Mouse (Mus musculus) ES-CJ7 (cell line): ENCODE results near the gene Olfr1006.
"Not testable (repeated sequence)": the region's sequence is repeated elsewhere in the genome, so short reads cannot be mapped to it uniquely, and the experiment has no call there.

Experiments used
- DNase-seq: peaks from one replicate; pipeline ENCODE4 v3.0.0; 2011; ENCODE audit warnings: low read depth, low spot score

The Olfr1006 gene

GRCm38 (mm10) chr2:85678667-85679066 is at the start of gene Olfr1006:
Gene Olfr1006 (minus strand): TSS chr2:85678767.
- DNase-seq = no peak

DNA sequence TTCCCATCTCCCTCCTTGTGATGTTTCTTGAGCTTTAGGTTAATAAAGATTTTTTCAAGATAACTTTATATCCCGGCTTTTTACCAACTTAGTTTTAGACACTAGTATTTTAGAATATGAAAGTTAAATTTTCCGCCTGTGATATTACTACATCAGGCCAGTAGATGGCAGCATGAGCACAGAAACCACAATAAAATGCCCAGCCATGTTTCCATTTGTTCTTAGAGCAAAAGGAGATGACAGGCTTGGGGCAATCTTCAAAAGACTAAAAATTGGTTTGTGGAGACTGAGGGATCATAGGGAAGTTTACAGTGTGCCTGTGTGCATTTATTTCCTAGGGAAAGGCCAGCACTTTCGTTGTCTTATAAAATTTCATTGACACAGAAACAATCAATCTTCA is 47.2 kb upstream of the Olfr1006 start:
- DNase-seq = peak; percentile 17

- no peak for DNase-seq
Measured at GRCm38 (mm10) chr2:85715119-85715518, 36.6 kb upstream of the Olfr1006 start, which contains the start of gene Olfr1009. Gene Olfr1009 (plus strand): TSS chr2:85715419.

GRCm38 (mm10) chr2:85711159-85711558 is 32.6 kb upstream of the Olfr1006 start:
- DNase-seq = no peak

DNA sequence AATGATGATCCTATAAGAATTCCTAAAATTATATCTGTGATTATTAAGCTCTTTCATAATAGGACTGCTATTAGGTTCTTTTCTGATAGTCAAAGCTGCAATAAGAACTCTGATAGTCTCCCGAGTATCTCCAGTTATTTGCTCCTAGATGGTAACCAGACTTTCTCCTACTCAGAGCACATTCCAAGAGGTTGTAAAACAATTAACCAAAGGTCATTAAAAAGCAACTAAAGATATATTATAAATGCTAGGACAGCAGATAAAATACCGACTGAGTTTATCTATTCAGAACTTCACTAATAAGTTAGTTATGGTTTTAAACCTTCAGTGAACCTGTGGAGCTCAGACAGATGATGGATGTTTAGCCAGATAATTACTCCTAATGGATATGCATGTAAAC is 32.1 kb upstream of the Olfr1006 start:
- DNase-seq = not testable (repeated sequence)

- no peak for DNase-seq
Measured at GRCm38 (mm10) chr2:85689131-85689530, 10.6 kb upstream of the Olfr1006 start, which contains the start of gene Olfr1008. Gene Olfr1008 (plus strand): TSS chr2:85689431.

DNA sequence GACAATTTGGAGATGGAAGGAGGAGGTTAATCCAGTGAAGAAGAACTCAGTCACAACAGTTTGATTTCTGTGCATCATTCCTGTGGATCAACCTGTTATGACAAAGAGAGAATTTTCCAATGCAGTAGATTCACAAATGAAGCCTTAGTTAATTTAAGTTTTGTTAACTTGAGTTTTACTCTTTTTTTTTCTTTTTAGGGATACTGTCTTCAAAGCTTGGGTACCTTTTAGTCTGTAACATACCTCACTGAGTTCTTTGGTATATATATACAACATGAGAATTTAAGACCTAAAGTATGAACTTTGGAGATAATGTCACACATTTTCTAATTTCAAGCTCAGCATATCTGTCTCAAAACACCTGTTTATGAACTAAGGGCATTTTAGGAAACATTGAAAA is 14.2 kb downstream of the Olfr1006 start, which contains the start of gene Olfr154:
Gene Olfr154 (minus strand): TSS at position 101 of the 400 bp plus-strand sequence.
- DNase-seq = not testable (repeated sequence)

DNA sequence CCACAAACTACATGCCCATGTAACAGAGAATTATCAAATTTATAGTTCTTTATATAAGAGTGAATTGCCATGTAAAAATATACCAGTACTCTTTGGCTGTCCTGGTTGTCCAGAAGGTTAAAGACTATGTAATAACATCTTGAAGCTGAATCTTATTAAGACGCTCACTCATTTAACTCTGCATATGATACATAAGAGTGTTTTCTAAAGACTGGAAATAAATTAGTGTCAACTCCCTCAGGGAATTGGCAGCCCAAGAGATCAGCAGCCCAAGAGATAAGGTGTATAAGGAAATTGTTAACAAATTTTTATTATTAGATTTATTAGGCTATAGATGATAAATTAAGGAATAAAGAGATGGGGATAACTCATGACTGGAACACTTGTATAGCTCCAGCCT is 28.0 kb downstream of the Olfr1006 start, which contains the start of gene Olfr1002:
Gene Olfr1002 (minus strand): TSS at position 101 of the 400 bp plus-strand sequence.
- no peak for DNase-seq
